Mouse (Mus musculus) liver, embryonic 11.5 days (tissue): ENCODE results near the gene Tmem86a. TPM values are rescaled to one million over a fixed set of nuclear protein-coding genes. Genes with fewer than 3 reads are reported as not detected.
"Not testable (repeated sequence)": the region's sequence is repeated elsewhere in the genome, so short reads cannot be mapped to it uniquely, and the experiment has no call there.

Source experiments
- ATAC-seq: fragments of 200-750 bp; cut with Nextera tagmentation; replicated peaks from 2 replicates; pipeline ENCODE4 v1.8.0; 2017; ENCODE audit warnings: moderate number of reproducible peaks, mild to moderate bottlenecking, moderate TSS enrichment, moderate library complexity; ENCODE audit not compliant: low FRiP score
- DNase-seq: peaks from one replicate; pipeline ENCODE4 v3.0.0-alpha.2; 2017; ENCODE audit warnings: low spot score
- H3K27ac ChIP-seq: fragments of 300-500 bp; sonication (generic); 2 replicates; pipeline ENCODE4 v1.5.1; 2014; ENCODE audit warnings: mild to moderate bottlenecking, low read depth, low read length, control low read depth
- H3K27me3 ChIP-seq: fragments of 300-500 bp; sonication (generic); replicated peaks from 2 replicates; pipeline ENCODE4 v1.6.1; 2014; ENCODE audit warnings: low read length, mixed read lengths; ENCODE audit not compliant: control insufficient read depth, insufficient read depth
- H3K36me3 ChIP-seq: fragments of 300-500 bp; sonication (generic); 2 replicates; pipeline ENCODE4 v1.6.1; 2014; ENCODE audit warnings: mild to moderate bottlenecking, low read length, moderate library complexity, mixed read lengths; ENCODE audit not compliant: control insufficient read depth, insufficient read depth
- H3K4me1 ChIP-seq: fragments of 300-500 bp; sonication (generic); replicated peaks from 2 replicates; pipeline ENCODE4 v1.6.1; 2014; ENCODE audit warnings: low read length, mixed read lengths; ENCODE audit not compliant: control insufficient read depth, insufficient read depth
- H3K4me2 ChIP-seq: fragments of 300-500 bp; sonication (generic); 2 replicates; pipeline ENCODE4 v1.6.1; 2014; ENCODE audit warnings: mild to moderate bottlenecking, control low read depth, moderate library complexity
- H3K4me3 ChIP-seq: fragments of 300-500 bp; sonication (generic); 2 replicates; pipeline ENCODE4 v1.5.1; 2014; ENCODE audit warnings: low read depth, low read length, control low read depth
- H3K9ac ChIP-seq: fragments of 300-500 bp; sonication (generic); 2 replicates; pipeline ENCODE4 v1.6.1; 2014; ENCODE audit warnings: low read depth, low read length, control low read depth
- H3K9me3 ChIP-seq: fragments of 300-500 bp; sonication (generic); 2 replicates; pipeline ENCODE4 v1.6.1; 2016; ENCODE audit warnings: low read length, inconsistent platforms, mixed read lengths; ENCODE audit not compliant: control insufficient read depth
- WGBS: fragments of 180-500 bp; shearing (Covaris S2); extraction: QIAGEN DNeasy Blood & Tissue Kit; methylation state at CpG from one replicate; pipeline ENCODE4 v1.1.7; 2014; 5-methylcytosine and 5-hydroxymethylcytosine counted together
- polyA plus RNA-seq: library from polyadenylated mRNA; unstranded; fragments of >200 nt; fragmentation: Nextera tagmentation; extraction: Ambion mirVana; gene quantifications from 2 replicates; pipeline ENCODE4 v1.2.1, GENCODE M21; 2014

Tmem86a gene
- polyA plus RNA-seq, 1 experiment from 2014 or later: 23.3 TPM

- H3K9ac ChIP-seq: no peak overlapping the region
- no peaks in the 10 kb centered on the region for H3K27me3 ChIP-seq
- H3K27ac ChIP-seq: no peak overlapping the region
- H3K4me2 ChIP-seq: no peak overlapping the region
- ATAC-seq (no peak), DNase-seq (peak; percentile 75)
- WGBS: 11% methylated on average over 6 of the region's 6 CpGs
- H3K9me3 ChIP-seq: no peaks in the 10 kb centered on the region
- H3K4me1 ChIP-seq: no peaks in the 10 kb centered on the region
- no peaks in the 10 kb centered on the region for H3K36me3 ChIP-seq
- H3K4me3 ChIP-seq: no peak overlapping the region
These were observed 26.9 kb upstream of the Tmem86a start for GRCm38 (mm10) chr7:47023530-47023929.

- H3K36me3 ChIP-seq: no peaks in the 10 kb centered on the region
- no peaks in the 10 kb centered on the region for H3K4me1 ChIP-seq
- 86% methylated on average over 7 of the region's 7 CpGs for WGBS
- no peak for ATAC-seq
- H3K27me3 ChIP-seq: no peaks in the 10 kb centered on the region
- no peaks in the 10 kb centered on the region for H3K9me3 ChIP-seq
- H3K4me3 ChIP-seq: no peak overlapping the region
- no peak overlapping the region for H3K9ac ChIP-seq
- H3K4me2 ChIP-seq: no peak overlapping the region
- H3K27ac ChIP-seq: no peak overlapping the region
- no peak for DNase-seq
These were observed 25.9 kb upstream of the Tmem86a start for GRCm38 (mm10) chr7:47024454-47024853.

- no peak for DNase-seq
- no peaks in the 10 kb centered on the region for H3K4me1 ChIP-seq
- no peaks in the 10 kb centered on the region for H3K27me3 ChIP-seq
- no peak overlapping the region for H3K4me2 ChIP-seq
- H3K9me3 ChIP-seq: no peaks in the 10 kb centered on the region
- no peak overlapping the region for H3K27ac ChIP-seq
- H3K4me3 ChIP-seq: no peak overlapping the region
- no peak; the same call in 1 of the 2 replicates for ATAC-seq
- 74% methylated on average over 9 of the region's 9 CpGs for WGBS
- H3K36me3 ChIP-seq: no peaks in the 10 kb centered on the region
- no peak overlapping the region for H3K9ac ChIP-seq
These were observed 25.0 kb upstream of the Tmem86a start for GRCm38 (mm10) chr7:47025429-47025828.

- not testable (repeated sequence) for H3K27me3 ChIP-seq, H3K9ac ChIP-seq, H3K36me3 ChIP-seq, H3K4me2 ChIP-seq, H3K4me1 ChIP-seq, H3K9me3 ChIP-seq, DNase-seq, H3K27ac ChIP-seq, H3K4me3 ChIP-seq, ATAC-seq
- WGBS: 78% methylated on average over 3 of the region's 3 CpGs
These were observed 23.5 kb upstream of the Tmem86a start for GRCm38 (mm10) chr7:47026899-47027298.

- Histone ChIP-seq H3K4me3 (no peak overlapping the region), H3K4me2 (no peak overlapping the region), H3K9ac (no peak overlapping the region), H3K27ac (no peak overlapping the region), H3K27me3 (no peaks in the 10 kb centered on the region), H3K9me3 (no peaks in the 10 kb centered on the region), H3K36me3 (no peaks in the 10 kb centered on the region), H3K4me1 (no peaks in the 10 kb centered on the region)
- DNase-seq (no peak), ATAC-seq (no peak)
- 93% methylated on average over 1 of the region's 1 CpGs for WGBS
These were observed 22.9 kb upstream of the Tmem86a start for GRCm38 (mm10) chr7:47027520-47027919.

- 92% methylated on average over 9 of the region's 9 CpGs for WGBS
- ATAC-seq: no peak
- no peak for DNase-seq
- Histone ChIP-seq H3K4me2 (no peak overlapping the region), H3K27ac (no peak overlapping the region), H3K36me3 (no peaks in the 10 kb centered on the region), H3K9ac (no peak overlapping the region), H3K9me3 (no peaks in the 10 kb centered on the region), H3K27me3 (no peaks in the 10 kb centered on the region), H3K4me1 (no peaks in the 10 kb centered on the region), H3K4me3 (no peak overlapping the region)
These were observed 19.7 kb upstream of the Tmem86a start for GRCm38 (mm10) chr7:47030517-47031193.

- H3K27me3 ChIP-seq: no peaks in the 10 kb centered on the region
- H3K9ac ChIP-seq: no peak overlapping the region
- no peak for ATAC-seq
- H3K27ac ChIP-seq: no peak overlapping the region
- no peaks in the 10 kb centered on the region for H3K4me1 ChIP-seq
- H3K36me3 ChIP-seq: no peaks in the 10 kb centered on the region
- 73% methylated on average over 4 of the region's 4 CpGs for WGBS
- no peak overlapping the region for H3K4me3 ChIP-seq
- no peak for DNase-seq
- H3K4me2 ChIP-seq: no peak overlapping the region
- H3K9me3 ChIP-seq: no peaks in the 10 kb centered on the region
These were observed 19.0 kb upstream of the Tmem86a start for GRCm38 (mm10) chr7:47031371-47031770.

- H3K4me2 ChIP-seq: no peak overlapping the region
- 81% methylated on average over 4 of the region's 4 CpGs for WGBS
- ATAC-seq (no peak), DNase-seq (no peak)
- no peaks in the 10 kb centered on the region for H3K36me3 ChIP-seq
- no peaks in the 10 kb centered on the region for H3K27me3 ChIP-seq
- no peak overlapping the region for H3K9ac ChIP-seq
- no peaks in the 10 kb centered on the region for H3K9me3 ChIP-seq
- no peaks in the 10 kb centered on the region for H3K4me1 ChIP-seq
- no peak overlapping the region for H3K4me3 ChIP-seq
- no peak overlapping the region for H3K27ac ChIP-seq
These were observed 15.5 kb upstream of the Tmem86a start for GRCm38 (mm10) chr7:47034785-47035384.

- Histone ChIP-seq H3K4me3 (no peak overlapping the region), H3K27me3 (no peaks in the 10 kb centered on the region), H3K4me1 (no peaks in the 10 kb centered on the region), H3K9me3 (no peaks in the 10 kb centered on the region), H3K36me3 (no peaks in the 10 kb centered on the region), H3K4me2 (no peak overlapping the region), H3K9ac (no peak overlapping the region), H3K27ac (no peak overlapping the region)
- ATAC-seq (no peak), DNase-seq (no peak)
- 80% methylated on average over 8 of the region's 8 CpGs for WGBS
These were observed 15.0 kb upstream of the Tmem86a start for GRCm38 (mm10) chr7:47035426-47035825.
